Mouse (Mus musculus): Measurements from ENCODE around the gene Ppp1r14b. TPM values are rescaled to one million over a fixed set of nuclear protein-coding genes. Genes with fewer than 3 reads are reported as not detected.

Ppp1r14b gene
- polyA plus RNA-seq, 1 experiment from 2014 or later = 202 TPM

GRCm38 (mm10) chr19:6933436-6934194 is 41.2 kb upstream of the Ppp1r14b start:
- Histone ChIP-seq H3K4me2 (replicated peaks; ENCODE audit: low read depth, low read length) (peak overlapping the region; percentile 78), H3K27me3 (ENCODE audit: control insufficient read depth, insufficient read depth, low read length) (peaks cover 62% of the 10 kb centered on the region), H3K36me3 (ENCODE audit: control insufficient read depth, insufficient read depth, low read length) (no peaks in the 10 kb centered on the region), H3K9ac (ENCODE audit: low read depth, low read length) (peak overlapping the region; percentile 44), H3K27ac (ENCODE audit: low read depth, low read length) (no peak overlapping the region), H3K9me3 (ENCODE audit: control insufficient read depth, low read length) (no peaks in the 10 kb centered on the region), H3K4me1 (ENCODE audit: control insufficient read depth, insufficient read depth, low read length) (peaks cover 10% of the 10 kb centered on the region), H3K4me3 (ENCODE audit: low read length) (peak overlapping the region; percentile 41)
- ATAC-seq (ENCODE audit: low FRiP score, low TSS enrichment) = peak; percentile 15; the same call in 1 of the 2 replicates
- WGBS = 2% methylated on average over 58 of the region's 58 CpGs

GRCm38 (mm10) chr19:6934195-6934977 is 40.4 kb upstream of the Ppp1r14b start, which contains the start of gene Kcnk4:
Gene Kcnk4, minus strand, starts transcription at chr19:6934515.
- no peak for ATAC-seq (ENCODE audit: low FRiP score, low TSS enrichment)
- peak within 1 kb of the TSS; percentile 44 for H3K9ac ChIP-seq (ENCODE audit: low read depth, low read length)
- 11% methylated on average over 23 of the region's 23 CpGs for WGBS
- H3K36me3 ChIP-seq (ENCODE audit: control insufficient read depth, insufficient read depth, low read length) = no peaks in the 10 kb centered on the region
- H3K4me1 ChIP-seq (ENCODE audit: control insufficient read depth, insufficient read depth, low read length) = peaks cover 10% of the 10 kb centered on the region
- H3K4me2 ChIP-seq (replicated peaks; ENCODE audit: low read depth, low read length) = peak within 1 kb of the TSS; percentile 78
- H3K27me3 ChIP-seq (ENCODE audit: control insufficient read depth, insufficient read depth, low read length) = peaks cover 62% of the 10 kb centered on the region
- no peaks in the 10 kb centered on the region for H3K9me3 ChIP-seq (ENCODE audit: control insufficient read depth, low read length)
- H3K27ac ChIP-seq (ENCODE audit: low read depth, low read length) = no peak within 1 kb of the TSS
- H3K4me3 ChIP-seq (ENCODE audit: low read length) = peak within 1 kb of the TSS; percentile 41

- H3K36me3 ChIP-seq (ENCODE audit: control insufficient read depth, insufficient read depth, low read length) = no peaks in the 10 kb centered on the region
- peaks cover 19% of the 10 kb centered on the region for H3K4me1 ChIP-seq (ENCODE audit: control insufficient read depth, insufficient read depth, low read length)
- no peak for ATAC-seq (ENCODE audit: low FRiP score, low TSS enrichment)
- no peak overlapping the region for H3K4me2 ChIP-seq (replicated peaks; ENCODE audit: low read depth, low read length)
- WGBS = 25% methylated on average over 3 of the region's 3 CpGs
- no peaks in the 10 kb centered on the region for H3K9me3 ChIP-seq (ENCODE audit: control insufficient read depth, low read length)
- H3K27ac ChIP-seq (ENCODE audit: low read depth, low read length) = no peak overlapping the region
- peaks cover 49% of the 10 kb centered on the region for H3K27me3 ChIP-seq (ENCODE audit: control insufficient read depth, insufficient read depth, low read length)
- H3K4me3 ChIP-seq (ENCODE audit: low read length) = no peak overlapping the region
- H3K9ac ChIP-seq (ENCODE audit: low read depth, low read length) = no peak overlapping the region
Measured at GRCm38 (mm10) chr19:6936299-6936698, 38.5 kb upstream of the Ppp1r14b start.

GRCm38 (mm10) chr19:6937541-6938465 is 37.0 kb upstream of the Ppp1r14b start:
- no peak overlapping the region for H3K9ac ChIP-seq (ENCODE audit: low read depth, low read length)

GRCm38 (mm10) chr19:6939106-6940002 is 35.4 kb upstream of the Ppp1r14b start:
- no peak overlapping the region for H3K4me3 ChIP-seq (ENCODE audit: low read length)

More at GRCm38 (mm10) chr19:6937541-6938465, 37.0 kb upstream of the Ppp1r14b start:
- no peaks in the 10 kb centered on the region for H3K36me3 ChIP-seq (ENCODE audit: control insufficient read depth, insufficient read depth, low read length)
- H3K27ac ChIP-seq (ENCODE audit: low read depth, low read length) = no peak overlapping the region
- no peaks in the 10 kb centered on the region for H3K9me3 ChIP-seq (ENCODE audit: control insufficient read depth, low read length)
- H3K4me3 ChIP-seq (ENCODE audit: low read length) = no peak overlapping the region
- ATAC-seq (ENCODE audit: low FRiP score, low TSS enrichment) = no peak
- H3K4me2 ChIP-seq (replicated peaks; ENCODE audit: low read depth, low read length) = no peak overlapping the region
- WGBS = 79% methylated on average over 16 of the region's 16 CpGs
- H3K4me1 ChIP-seq (ENCODE audit: control insufficient read depth, insufficient read depth, low read length) = peaks cover 19% of the 10 kb centered on the region
- H3K27me3 ChIP-seq (ENCODE audit: control insufficient read depth, insufficient read depth, low read length) = peaks cover 34% of the 10 kb centered on the region

GRCm38 (mm10) chr19:6940396-6941351 is 34.1 kb upstream of the Ppp1r14b start:
- peak overlapping the region; percentile 86 for H3K9ac ChIP-seq (ENCODE audit: low read depth, low read length)
- H3K4me1 ChIP-seq (ENCODE audit: control insufficient read depth, insufficient read depth, low read length) = peaks cover 9% of the 10 kb centered on the region
- H3K9me3 ChIP-seq (ENCODE audit: control insufficient read depth, low read length) = no peaks in the 10 kb centered on the region
- 22% methylated on average over 28 of the region's 29 CpGs for WGBS
- no peaks in the 10 kb centered on the region for H3K36me3 ChIP-seq (ENCODE audit: control insufficient read depth, insufficient read depth, low read length)
- H3K27me3 ChIP-seq (ENCODE audit: control insufficient read depth, insufficient read depth, low read length) = peaks cover 5% of the 10 kb centered on the region
- H3K27ac ChIP-seq (ENCODE audit: low read depth, low read length) = peak overlapping the region; percentile 98; the same call in 1 of the 2 replicates
- H3K4me2 ChIP-seq (replicated peaks; ENCODE audit: low read depth, low read length) = peak overlapping the region; percentile 98
- peak; percentile 11 for ATAC-seq (ENCODE audit: low FRiP score, low TSS enrichment)
- H3K4me3 ChIP-seq (ENCODE audit: low read length) = peak overlapping the region; percentile 88

More at GRCm38 (mm10) chr19:6939106-6940002, 35.4 kb upstream of the Ppp1r14b start:
- Histone ChIP-seq H3K27ac (ENCODE audit: low read depth, low read length) (no peak overlapping the region), H3K4me1 (ENCODE audit: control insufficient read depth, insufficient read depth, low read length) (peaks cover 9% of the 10 kb centered on the region), H3K36me3 (ENCODE audit: control insufficient read depth, insufficient read depth, low read length) (no peaks in the 10 kb centered on the region), H3K9ac (ENCODE audit: low read depth, low read length) (no peak overlapping the region), H3K4me2 (replicated peaks; ENCODE audit: low read depth, low read length) (no peak overlapping the region), H3K27me3 (ENCODE audit: control insufficient read depth, insufficient read depth, low read length) (peaks cover 19% of the 10 kb centered on the region), H3K9me3 (ENCODE audit: control insufficient read depth, low read length) (no peaks in the 10 kb centered on the region)
- 89% methylated on average over 20 of the region's 20 CpGs for WGBS
- ATAC-seq (ENCODE audit: low FRiP score, low TSS enrichment) = no peak

Data from kidney, embryonic 14.5 days (tissue).